Mouse (Mus musculus) midbrain, postnatal 0 days (tissue): ENCODE results near the gene Calcoco2. TPM values are rescaled to one million over a fixed set of nuclear protein-coding genes. Genes with fewer than 3 reads are reported as not detected.
"Not testable (repeated sequence)": the region's sequence is repeated elsewhere in the genome, so short reads cannot be mapped to it uniquely, and the experiment has no call there.

Experiments used
- ATAC-seq: fragments of 200-750 bp; cut with Nextera tagmentation; 2 replicates; pipeline ENCODE4 v1.8.0; 2017; ENCODE audit warnings: moderate number of reproducible peaks, mild to moderate bottlenecking, moderate TSS enrichment, moderate library complexity; ENCODE audit not compliant: low FRiP score
- DNase-seq: peaks from one replicate; pipeline ENCODE4 v3.0.0-alpha.2; 2015; ENCODE audit warnings: low spot score
- H3K27ac ChIP-seq: fragments of 300-500 bp; sonication (generic); 2 replicates; pipeline ENCODE4 v1.5.1; 2014; ENCODE audit warnings: low read depth, mild to moderate bottlenecking, low read length, mixed read lengths
- H3K27me3 ChIP-seq: fragments of 300-500 bp; sonication (generic); 2 replicates; pipeline ENCODE4 v1.6.1; 2014; ENCODE audit warnings: low read length, control low read depth, mixed read lengths; ENCODE audit not compliant: insufficient read depth
- H3K36me3 ChIP-seq: fragments of 300-500 bp; sonication (generic); 2 replicates; pipeline ENCODE4 v1.6.1; 2014; ENCODE audit warnings: low read length, control low read depth, mixed read lengths; ENCODE audit not compliant: insufficient read depth
- H3K4me1 ChIP-seq: fragments of 300-500 bp; sonication (generic); 2 replicates; pipeline ENCODE4 v1.6.1; 2014; ENCODE audit warnings: mild to moderate bottlenecking, control low read depth, antibody characterized with exemption, low read length, mixed read lengths; ENCODE audit not compliant: insufficient read depth
- H3K4me2 ChIP-seq: fragments of 300-500 bp; sonication (generic); 2 replicates; pipeline ENCODE4 v1.6.1; 2014; ENCODE audit warnings: low read depth, mild to moderate bottlenecking, low read length, mixed read lengths; ENCODE audit not compliant: poor library complexity, severe bottlenecking
- H3K4me3 ChIP-seq: fragments of 300-500 bp; sonication (generic); 2 replicates; pipeline ENCODE4 v1.5.1; 2014; ENCODE audit warnings: low read depth, mild to moderate bottlenecking, low read length, moderate library complexity
- H3K9ac ChIP-seq: fragments of 300-500 bp; sonication (generic); replicated peaks from 2 replicates; pipeline ENCODE4 v1.6.1; 2014; ENCODE audit warnings: mild to moderate bottlenecking, low read length, moderate library complexity, mixed read lengths; ENCODE audit not compliant: poor library complexity, severe bottlenecking
- H3K9me3 ChIP-seq: fragments of 300-500 bp; sonication (generic); 2 replicates; pipeline ENCODE4 v1.6.1; 2016; ENCODE audit warnings: low read length, control low read depth
- CTCF ChIP-seq: IDR thresholded peaks from 2 replicates; pipeline ENCODE4 v1.5.1; 2016; ENCODE audit warnings: antibody characterized with exemption, mild to moderate bottlenecking
- WGBS: fragments of 180-500 bp; shearing (Covaris S2); extraction: QIAGEN DNeasy Blood & Tissue Kit; methylation state at CpG from one replicate; pipeline ENCODE4 v1.1.7; 2014; 5-methylcytosine and 5-hydroxymethylcytosine counted together
- polyA plus RNA-seq: library from polyadenylated mRNA; unstranded; fragments of >200 nt; fragmentation: Nextera tagmentation; extraction: Ambion mirVana; gene quantifications from 2 replicates; pipeline ENCODE4 v1.2.1, GENCODE M21; 2015
- total RNA-seq: library from RNA; depleted of rRNA; stranded (reverse); fragments of >200 nt; gene quantifications from 2 replicates; pipeline ENCODE4 v1.2.3, GENCODE M21; 2014

The Calcoco2 gene
- total and polyA plus RNA-seq, 2 experiments from 2014 or later: not detected

DNA sequence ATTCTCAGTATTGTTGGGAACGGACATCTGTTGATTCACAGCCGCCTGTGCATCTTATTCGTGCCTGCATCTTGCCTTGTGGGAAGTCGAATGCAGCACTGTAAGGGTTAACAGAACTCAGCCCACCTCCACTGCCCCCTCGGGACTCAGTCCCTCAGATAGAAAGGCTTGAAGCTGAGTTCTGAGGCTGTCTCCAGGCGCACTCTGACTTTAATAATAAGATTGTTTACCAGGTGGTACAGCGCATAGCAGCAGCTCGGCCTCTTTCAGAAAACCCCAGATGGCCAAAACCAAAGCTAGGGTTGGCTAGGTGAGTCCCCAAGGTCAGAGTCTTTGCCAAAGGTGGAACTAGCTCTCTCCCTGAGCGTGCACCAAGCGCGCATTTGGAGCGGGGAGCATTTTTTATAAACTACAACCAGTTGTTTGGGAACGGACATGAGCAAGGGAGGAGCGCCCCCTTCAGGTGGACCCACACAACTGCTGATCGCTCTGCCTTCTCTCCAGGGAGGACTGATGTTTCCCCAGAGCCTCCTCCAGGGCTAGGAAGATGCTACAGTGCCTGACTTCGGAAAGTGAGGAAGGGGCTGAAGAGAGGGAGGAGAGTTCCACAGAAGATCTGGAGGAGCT, 21.6 kb upstream of the Calcoco2 start, which contains the start of gene Ttll6:
TSS of gene Ttll6 (plus strand) at position 548 of the 627 bp plus-strand sequence.
- DNase-seq: peak; percentile 67
- no peak within 1 kb of the TSS for H3K4me3 ChIP-seq
- 20% methylated on average over 16 of the region's 16 CpGs for WGBS
- no peaks in the 10 kb centered on the region for H3K36me3 ChIP-seq
- TF ChIP-seq CTCF: peak; percentile 74
- no peaks in the 10 kb centered on the region for H3K9me3 ChIP-seq
- no peaks in the 10 kb centered on the region for H3K27me3 ChIP-seq
- H3K27ac ChIP-seq: no peak within 1 kb of the TSS
- no peak within 1 kb of the TSS for H3K9ac ChIP-seq
- H3K4me1 ChIP-seq: no peaks in the 10 kb centered on the region
- ATAC-seq: no peak
- H3K4me2 ChIP-seq: 0 out of 2 replicates have a peak within 1 kb of the TSS, but pooled peaks have one; percentile 29

DNA sequence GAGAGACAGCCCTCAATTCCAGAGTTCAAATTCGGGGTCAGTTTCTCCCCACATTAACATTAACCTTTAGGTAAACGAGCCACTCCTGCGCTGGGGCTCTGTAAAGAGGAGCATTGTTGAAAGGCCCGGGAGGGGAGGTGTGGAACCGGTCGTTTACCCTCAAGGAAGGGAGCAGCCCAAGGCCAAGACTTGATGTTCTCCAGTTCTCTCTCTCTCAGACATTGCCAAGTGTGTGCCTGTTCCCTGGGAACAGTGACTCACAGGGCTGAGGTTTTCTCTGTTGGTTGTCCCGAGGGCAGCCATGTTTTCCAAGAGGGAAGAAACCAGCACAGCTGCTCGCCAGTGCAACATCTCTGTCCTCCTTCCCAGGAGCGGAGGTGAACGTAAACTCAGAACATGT, 18.8 kb upstream of the Calcoco2 start:
- no peak for TF ChIP-seq CTCF
- no peak overlapping the region for H3K9ac ChIP-seq
- no peaks in the 10 kb centered on the region for H3K36me3 ChIP-seq
- H3K4me3 ChIP-seq: no peak overlapping the region
- no peak overlapping the region for H3K27ac ChIP-seq
- H3K4me1 ChIP-seq: no peaks in the 10 kb centered on the region
- no peaks in the 10 kb centered on the region for H3K9me3 ChIP-seq
- DNase-seq (no peak), ATAC-seq (no peak)
- no peak overlapping the region for H3K4me2 ChIP-seq
- H3K27me3 ChIP-seq: 0 out of 2 replicates have a peak, but pooled peaks cover 8% of the 10 kb centered on the region
- WGBS: 73% methylated on average over 10 of the region's 10 CpGs

DNA sequence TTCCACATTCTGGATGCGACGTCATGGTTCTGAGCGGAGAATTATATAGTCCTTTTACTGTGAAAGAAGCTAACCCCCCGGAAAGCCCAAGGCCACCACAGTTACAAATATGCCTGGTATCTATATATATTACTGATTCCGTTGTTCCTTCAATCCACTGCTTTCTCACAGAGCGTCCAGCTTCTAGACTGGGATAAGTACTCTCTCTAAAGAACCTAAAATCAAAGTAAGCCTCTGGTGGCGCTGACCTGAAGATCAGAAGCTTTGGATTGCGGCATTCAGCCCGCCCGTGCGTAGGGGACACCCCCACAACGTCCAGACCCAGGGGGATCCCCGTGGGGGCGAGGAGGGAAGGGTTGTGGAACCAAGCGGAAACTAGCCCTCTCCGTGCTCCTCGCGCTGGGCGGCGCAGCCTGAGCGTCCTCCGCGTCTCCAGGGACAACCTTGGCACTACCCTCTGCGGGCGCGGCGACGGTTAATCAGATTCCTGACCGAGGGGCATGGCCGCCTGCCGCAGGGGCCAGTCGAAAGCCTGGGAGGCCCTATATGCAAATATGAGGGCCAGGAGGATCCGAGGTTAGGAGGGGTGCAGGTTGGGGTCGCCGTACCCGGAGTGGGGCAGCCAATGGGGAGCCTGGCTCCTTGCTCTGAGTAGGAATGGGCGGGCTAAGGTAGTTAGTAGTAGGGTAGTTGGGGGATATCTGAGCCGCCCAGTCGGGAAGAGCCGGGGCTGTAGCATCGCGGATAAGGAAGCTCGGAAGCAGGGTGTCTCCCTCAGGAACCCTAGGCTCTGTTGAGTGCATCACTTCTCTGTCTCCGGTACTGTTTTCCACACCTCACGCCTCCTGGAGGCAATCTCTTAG, 12.5 kb upstream of the Calcoco2 start:
- Histone ChIP-seq H3K4me2 (peak overlapping the region; percentile 63), H3K27ac (no peak overlapping the region), H3K27me3 (peaks cover 28% of the 10 kb centered on the region), H3K4me1 (0 out of 2 replicates have a peak, but pooled peaks cover 6% of the 10 kb centered on the region), H3K4me3 (peak overlapping the region; percentile 39), H3K9ac (0 out of 2 replicates have a peak overlapping the region, but pooled peaks have one; percentile 33), H3K36me3 (no peaks in the 10 kb centered on the region), H3K9me3 (no peaks in the 10 kb centered on the region)
- ATAC-seq (no peak), DNase-seq (peak; percentile 9)
- no peak for TF ChIP-seq CTCF
- WGBS: 3% methylated on average over 44 of the region's 45 CpGs

DNA sequence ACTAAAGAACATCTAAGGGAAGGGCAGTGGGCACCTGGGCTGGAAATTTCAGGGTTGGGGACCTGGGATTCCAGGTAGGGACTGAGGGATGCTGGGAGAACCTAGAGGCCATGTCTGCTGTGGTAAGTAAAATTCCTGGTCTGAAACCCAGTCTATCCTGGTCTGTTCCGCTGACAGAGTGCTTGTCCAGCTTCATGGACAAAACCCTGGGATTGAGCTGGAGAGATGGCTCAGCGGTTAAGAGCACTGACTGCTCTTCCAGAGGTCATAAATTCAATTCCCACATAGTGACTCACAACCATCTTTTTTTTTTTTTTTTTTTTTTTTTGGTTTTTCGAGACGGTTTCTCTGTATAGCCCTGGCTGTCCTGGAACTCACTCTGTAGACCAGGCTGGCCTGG, 11.0 kb upstream of the Calcoco2 start:
- H3K27ac ChIP-seq, H3K9me3 ChIP-seq, H3K4me3 ChIP-seq, H3K9ac ChIP-seq, DNase-seq, H3K4me1 ChIP-seq, ATAC-seq, H3K36me3 ChIP-seq, H3K4me2 ChIP-seq: not testable (repeated sequence)
- 67% methylated on average over 4 of the region's 4 CpGs for WGBS
- H3K27me3 ChIP-seq: peaks cover 28% of the 10 kb centered on the region

DNA sequence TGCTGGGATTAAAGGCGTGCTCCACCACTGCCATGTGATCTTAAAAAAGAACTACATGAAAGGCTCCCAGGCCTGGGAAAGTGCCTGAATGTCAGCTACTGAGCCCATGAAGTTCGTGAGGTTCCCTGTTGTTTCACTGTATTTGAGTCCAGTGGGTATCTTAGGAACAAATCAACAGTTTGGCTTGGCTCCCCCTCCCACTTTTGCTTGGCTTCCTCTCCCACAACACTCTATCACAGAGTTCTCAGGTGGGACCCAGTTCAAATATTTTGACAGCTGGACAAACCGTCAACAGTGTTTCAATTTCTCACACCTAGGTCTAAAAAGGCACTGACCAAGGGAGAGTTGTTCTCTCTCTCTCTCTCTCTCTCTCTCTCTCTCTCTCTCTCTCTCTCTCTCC, 7.6 kb upstream of the Calcoco2 start:
- Histone ChIP-seq H3K4me2 (no peak overlapping the region), H3K9me3 (no peaks in the 10 kb centered on the region), H3K27me3 (peaks cover 15% of the 10 kb centered on the region), H3K4me3 (no peak overlapping the region), H3K4me1 (0 out of 2 replicates have a peak, but pooled peaks cover 5% of the 10 kb centered on the region), H3K27ac (no peak overlapping the region), H3K9ac (no peak overlapping the region), H3K36me3 (no peaks in the 10 kb centered on the region)
- 66% methylated on average over 3 of the region's 3 CpGs for WGBS
- TF ChIP-seq CTCF: no peak
- no peak for DNase-seq
- no peak for ATAC-seq

DNA sequence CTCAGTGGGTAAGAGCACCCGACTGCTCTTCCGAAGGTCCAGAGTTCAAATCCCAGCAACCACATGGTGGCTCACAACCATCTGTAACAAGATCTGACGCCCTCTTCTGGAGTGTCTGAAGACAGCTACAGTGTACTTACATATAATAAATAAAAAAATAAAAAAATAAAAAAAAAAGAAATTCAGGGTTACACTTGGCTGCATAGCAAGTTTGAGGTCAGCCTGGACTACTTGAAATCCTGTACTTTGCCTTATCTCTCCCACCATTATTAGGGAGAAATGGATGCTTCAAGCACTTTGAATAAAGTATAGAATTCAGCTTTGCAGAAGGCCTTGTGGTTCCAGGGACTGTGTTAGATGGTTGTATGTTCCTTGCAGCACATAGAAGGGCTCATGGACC, 5.2 kb upstream of the Calcoco2 start:
- H3K4me2 ChIP-seq, H3K4me3 ChIP-seq, H3K9me3 ChIP-seq, H3K27me3 ChIP-seq, H3K36me3 ChIP-seq, DNase-seq, H3K27ac ChIP-seq, H3K9ac ChIP-seq, ATAC-seq, H3K4me1 ChIP-seq: not testable (repeated sequence)
- 89% methylated on average over 3 of the region's 3 CpGs for WGBS
